Mouse (Mus musculus) megakaryocyte, embryonic 14.5 days (primary cell): ENCODE measurements around the gene Tex14. TPM values are rescaled to one million over a fixed set of nuclear protein-coding genes. Genes with fewer than 3 reads are reported as not detected.
"Not testable (repeated sequence)": the region's sequence is repeated elsewhere in the genome, so short reads cannot be mapped to it uniquely, and the experiment has no call there.

Experiments
- H3K27me3 ChIP-seq: replicated peaks from 2 replicates; pipeline ENCODE3; 2012; ENCODE audit warnings: inconsistent platforms
- H3K36me3 ChIP-seq: replicated peaks from 2 replicates; pipeline ENCODE3; 2012; ENCODE audit warnings: low read length, inconsistent platforms, mixed read lengths
- H3K4me1 ChIP-seq: 2 replicates; pipeline ENCODE4 v1.6.1; 2012; ENCODE audit warnings: inconsistent platforms
- H3K4me3 ChIP-seq: replicated peaks from 2 replicates; pipeline ENCODE3; 2012; ENCODE audit warnings: moderate library complexity, mild to moderate bottlenecking, inconsistent platforms
- H3K9me3 ChIP-seq: 2 replicates; pipeline ENCODE4 v1.6.1; 2012; ENCODE audit warnings: inconsistent platforms
- FLI1 ChIP-seq: IDR thresholded peaks from 2 replicates; pipeline ENCODE4 v1.6.1; 2012; ENCODE audit warnings: low read length, inconsistent platforms, mixed read lengths
- GATA1 ChIP-seq: IDR thresholded peaks from 3 replicates; pipeline ENCODE4 v1.6.1; 2012; ENCODE audit warnings: mixed read lengths, low read length, inconsistent platforms, borderline replicate concordance
- polyA plus RNA-seq: library from polyadenylated mRNA; stranded (reverse); fragments of >175 nt; gene quantifications from 2 replicates; pipeline ENCODE4 v1.2.3, GENCODE M21; 2012; ENCODE audit warnings: low replicate concordance; ENCODE audit not compliant: insufficient read depth

Gene Tex14
- polyA plus RNA-seq, 1 experiment = not detected

- Histone ChIP-seq H3K4me3 (peak overlapping the region; percentile 65), H3K4me1 (peaks cover 41% of the 10 kb centered on the region), H3K27me3 (no peaks in the 10 kb centered on the region), H3K36me3 (no peaks in the 10 kb centered on the region), H3K9me3 (no peaks in the 10 kb centered on the region)
- TF ChIP-seq FLI1 = no peak
- TF ChIP-seq GATA1 = no peak
Observed at GRCm38 (mm10) chr11:87432933-87433669, 28.2 kb downstream of the Tex14 start.

GRCm38 (mm10) chr11:87435107-87435506 lies 30.2 kb downstream of the Tex14 start:
- H3K36me3 ChIP-seq, H3K4me3 ChIP-seq, H3K27me3 ChIP-seq, H3K9me3 ChIP-seq: not testable (repeated sequence)
- H3K4me1 ChIP-seq = peaks cover 48% of the 10 kb centered on the region

- TF ChIP-seq GATA1 = no peak
- TF ChIP-seq FLI1 = no peak
- no peak overlapping the region for H3K4me3 ChIP-seq
- H3K36me3 ChIP-seq = no peaks in the 10 kb centered on the region
- no peaks in the 10 kb centered on the region for H3K9me3 ChIP-seq
- H3K4me1 ChIP-seq = peaks cover 48% of the 10 kb centered on the region
- H3K27me3 ChIP-seq = peaks cover 2% of the 10 kb centered on the region
Observed at GRCm38 (mm10) chr11:87436326-87437232, 31.7 kb downstream of the Tex14 start.

GRCm38 (mm10) chr11:87439796-87440420 lies 35.0 kb downstream of the Tex14 start:
- Histone ChIP-seq H3K36me3 (no peaks in the 10 kb centered on the region), H3K27me3 (peaks cover 2% of the 10 kb centered on the region), H3K9me3 (no peaks in the 10 kb centered on the region), H3K4me3 (no peak overlapping the region), H3K4me1 (peaks cover 50% of the 10 kb centered on the region)
- no peak for TF ChIP-seq GATA1
- no peak for TF ChIP-seq FLI1

GRCm38 (mm10) chr11:87442643-87443372 lies 37.9 kb downstream of the Tex14 start:
- Histone ChIP-seq H3K4me3 (peak overlapping the region; percentile 88), H3K4me1 (peaks cover 45% of the 10 kb centered on the region)
- not testable (repeated sequence) for H3K27me3 ChIP-seq, H3K9me3 ChIP-seq, H3K36me3 ChIP-seq

GRCm38 (mm10) chr11:87443373-87443883 lies 38.6 kb downstream of the Tex14 start:
- no peaks in the 10 kb centered on the region for H3K36me3 ChIP-seq
- H3K27me3 ChIP-seq = peaks cover 2% of the 10 kb centered on the region
- TF ChIP-seq FLI1 (no peak), GATA1 (no peak)
- H3K4me1 ChIP-seq = peaks cover 44% of the 10 kb centered on the region
- no peaks in the 10 kb centered on the region for H3K9me3 ChIP-seq
- H3K4me3 ChIP-seq = peak overlapping the region; percentile 74

GRCm38 (mm10) chr11:87444056-87444455 lies 39.2 kb downstream of the Tex14 start:
- not testable (repeated sequence) for H3K9me3 ChIP-seq, H3K27me3 ChIP-seq, H3K36me3 ChIP-seq, H3K4me3 ChIP-seq
- peaks cover 40% of the 10 kb centered on the region for H3K4me1 ChIP-seq

- Histone ChIP-seq H3K4me1 (peaks cover 37% of the 10 kb centered on the region), H3K4me3 (peak overlapping the region; percentile 10), H3K36me3 (no peaks in the 10 kb centered on the region), H3K9me3 (no peaks in the 10 kb centered on the region), H3K27me3 (no peaks in the 10 kb centered on the region)
- TF ChIP-seq GATA1 (no peak), FLI1 (no peak)
Observed at GRCm38 (mm10) chr11:87444735-87445428, 40.0 kb downstream of the Tex14 start.

- not testable (repeated sequence) for H3K4me3 ChIP-seq, H3K36me3 ChIP-seq, H3K27me3 ChIP-seq, H3K9me3 ChIP-seq
- peaks cover 39% of the 10 kb centered on the region for H3K4me1 ChIP-seq
Observed at GRCm38 (mm10) chr11:87445593-87445992, 40.7 kb downstream of the Tex14 start.
